In genomic region chr3:84936252-84936651, GRCm38 (mm10) we compare ENCODE assay signal across 14 mouse cellular contexts.
DNase-seq lines count a peak whose midpoint lies in the region; ATAC-seq and TF ChIP-seq lines count a peak whose summit lies in the region.
"Had no signal": no experiment of that assay in that cellular context is flagged by ENCODE, and none has a peak within 500 bp of the region (broad histone marks: within the 10 kb centered on the region; RNA-seq: fewer than 3 reads in every experiment).

No protein-coding gene starts in this region.

- no peak for TF ChIP-seq POLR2A in brain, embryonic 14.5 days (IDR thresholded peaks at IDR 0.05; ENCODE audit: borderline replicate concordance, extremely low read depth, insufficient read depth, insufficient read length, poor library complexity, severe bottlenecking)

- no peak for ATAC-seq in heart, postnatal 0 days (ENCODE audit: insufficient read depth, low read depth)
- ATAC-seq in midbrain, embryonic 11.5 days (ENCODE audit: low FRiP score) = no peak
- ATAC-seq in megakaryocyte, adult 5-6 weeks (ENCODE audit: poor library complexity, severe bottlenecking) = no peak

- TF ChIP-seq EP300 in heart, postnatal 0 days (IDR thresholded peaks at IDR 0.05; ENCODE audit: low read depth) = no peak

- 60% methylated on average over 2 of the region's 2 CpGs for WGBS in heart, postnatal 0 days
- 62% methylated on average over 2 of the region's 2 CpGs for WGBS in midbrain, embryonic 11.5 days
- WGBS in midbrain, embryonic 10.5 days = 64% methylated on average over 2 of the region's 2 CpGs

- peaks cover 2% of the 10 kb centered on the region; the same call in 1 of the 2 replicates for H3K4me1 ChIP-seq in heart, postnatal 0 days (ENCODE audit: control insufficient read depth, insufficient read depth)
- peaks cover 8% of the 10 kb centered on the region for H3K4me1 ChIP-seq in midbrain, embryonic 11.5 days (ENCODE audit: control insufficient read depth, insufficient read depth, low read length)
- H3K4me1 ChIP-seq in midbrain, embryonic 10.5 days = peaks cover 28% of the 10 kb centered on the region
- H3K4me1 ChIP-seq: heart, embryonic 15.5 days had no signal

- H3K36me3 ChIP-seq in heart, postnatal 0 days (replicated peaks; ENCODE audit: control insufficient read depth, insufficient read depth, low read length) = no peaks in the 10 kb centered on the region
- no peaks in the 10 kb centered on the region for H3K36me3 ChIP-seq in midbrain, embryonic 11.5 days (ENCODE audit: control insufficient read depth, insufficient read depth, low read length)
- H3K36me3 ChIP-seq in midbrain, embryonic 10.5 days = no peaks in the 10 kb centered on the region
- H3K36me3 ChIP-seq in splenic B cell, adult 2 months (ENCODE audit: control insufficient read depth, insufficient read depth, low read length, poor library complexity, severe bottlenecking) = no peaks in the 10 kb centered on the region
- H3K36me3 ChIP-seq: heart, embryonic 15.5 days; limb, embryonic 13.5 days had no signal

- H3K27ac ChIP-seq in heart, postnatal 0 days (ENCODE audit: low read depth) = no peak overlapping the region
- H3K27ac ChIP-seq in midbrain, embryonic 11.5 days (ENCODE audit: low read depth, low read length) = no peak overlapping the region
- H3K27ac ChIP-seq in midbrain, embryonic 10.5 days (replicated peaks) = no peak overlapping the region
- H3K27ac ChIP-seq: heart, embryonic 15.5 days; limb, embryonic 13.5 days had no signal

- H3K4me3 ChIP-seq in heart, postnatal 0 days (ENCODE audit: low read depth, low read length) = no peak overlapping the region
- no peak overlapping the region for H3K4me3 ChIP-seq in midbrain, embryonic 11.5 days (ENCODE audit: low read depth, low read length)
- H3K4me3 ChIP-seq in midbrain, embryonic 10.5 days = no peak overlapping the region
- H3K4me3 ChIP-seq: heart, embryonic 15.5 days; limb, embryonic 13.5 days had no signal

- intact Hi-C loops in heart, postnatal 36 days (cut with DNase I) = loop anchor here (5.0 to 10.0 kb wide), 2 partner anchors 179 to 336 kb away; no protein-coding TSS in a partner anchor

- peak; percentile 22 for DNase-seq in heart, postnatal 0 days (ENCODE audit: low spot score)
- no peak for DNase-seq in heart, postnatal 36 days
- DNase-seq in midbrain, embryonic 11.5 days (ENCODE audit: low spot score, missing footprints) = peak; percentile 89
- DNase-seq in midbrain, embryonic 10.5 days (ENCODE audit: low spot score) = no peak
- peak; percentile 81 for DNase-seq in brain, embryonic 14.5 days (ENCODE audit: low read depth)
- peak; percentile 37 for DNase-seq in splenic B cell, adult 2 months (ENCODE audit: low read depth, low spot score)
- DNase-seq: adrenal gland, postnatal 10 days; cerebellum, adult 11-12 months; gastrocnemius, postnatal 10 days; kidney, adult 8-10 months; lung, postnatal 36 days had no signal

- H3K9ac ChIP-seq in heart, postnatal 0 days (replicated peaks; ENCODE audit: low read depth, low read length) = no peak overlapping the region
- no peak overlapping the region for H3K9ac ChIP-seq in midbrain, embryonic 11.5 days (ENCODE audit: low read length)
- H3K9ac ChIP-seq: heart, embryonic 15.5 days; limb, embryonic 13.5 days had no signal

- peak; percentile 21; the same call in 1 of the 2 replicates for TF ChIP-seq CTCF in heart, postnatal 0 days (IDR thresholded peaks at IDR 0.05; ENCODE audit: low read depth)
- TF ChIP-seq CTCF in brain, embryonic 14.5 days (IDR thresholded peaks at IDR 0.05; ENCODE audit: borderline replicate concordance, extremely low read depth, insufficient read depth, insufficient read length) = no peak

- H3K4me2 ChIP-seq in heart, postnatal 0 days (ENCODE audit: low read depth, low read length) = no peak overlapping the region
- no peak overlapping the region for H3K4me2 ChIP-seq in midbrain, embryonic 11.5 days
- H3K4me2 ChIP-seq: heart, embryonic 15.5 days; limb, embryonic 13.5 days had no signal

- H3K27me3 ChIP-seq in heart, postnatal 0 days (ENCODE audit: control insufficient read depth, insufficient read depth, low read length) = no peaks in the 10 kb centered on the region
- H3K27me3 ChIP-seq in midbrain, embryonic 11.5 days (ENCODE audit: control insufficient read depth, insufficient read depth, low read length) = no peaks in the 10 kb centered on the region
- no peaks in the 10 kb centered on the region for H3K27me3 ChIP-seq in midbrain, embryonic 10.5 days (ENCODE audit: low read depth, poor library complexity, severe bottlenecking)
- H3K27me3 ChIP-seq in splenic B cell, adult 2 months (ENCODE audit: control insufficient read depth, insufficient read depth, low read length, poor library complexity, severe bottlenecking) = no peaks in the 10 kb centered on the region
- H3K27me3 ChIP-seq: heart, embryonic 15.5 days; limb, embryonic 13.5 days had no signal

- H3K9me3 ChIP-seq in heart, postnatal 0 days (replicated peaks; ENCODE audit: control insufficient read depth, low read length) = no peaks in the 10 kb centered on the region
- H3K9me3 ChIP-seq in midbrain, embryonic 11.5 days (ENCODE audit: control insufficient read depth, low read length) = no peaks in the 10 kb centered on the region
- no peaks in the 10 kb centered on the region for H3K9me3 ChIP-seq in midbrain, embryonic 10.5 days (replicated peaks)
- H3K9me3 ChIP-seq: heart, embryonic 15.5 days; limb, embryonic 13.5 days had no signal

Comparison
In these comparisons a context has a peak if more than half of its experiments do, and no peak if none do; other contexts are left out.
1. DNase-seq: peak in heart, postnatal 0 days (single experiment), midbrain, embryonic 11.5 days (single experiment), brain, embryonic 14.5 days (single experiment) and splenic B cell, adult 2 months (single experiment); none in heart, postnatal 36 days (0 of 2) and midbrain, embryonic 10.5 days (single experiment).